Mouse (Mus musculus): ENCODE measurements at regions not wholly inside any gene's neighbourhood (a gene's known extent, or its start where the extent isn't known, plus 50 kb on each side); places are given as distances from the start of the nearest gene placed in this dataset. TPM values are rescaled to one million over a fixed set of nuclear protein-coding genes. Genes with fewer than 3 reads are reported as not detected.

DNA sequence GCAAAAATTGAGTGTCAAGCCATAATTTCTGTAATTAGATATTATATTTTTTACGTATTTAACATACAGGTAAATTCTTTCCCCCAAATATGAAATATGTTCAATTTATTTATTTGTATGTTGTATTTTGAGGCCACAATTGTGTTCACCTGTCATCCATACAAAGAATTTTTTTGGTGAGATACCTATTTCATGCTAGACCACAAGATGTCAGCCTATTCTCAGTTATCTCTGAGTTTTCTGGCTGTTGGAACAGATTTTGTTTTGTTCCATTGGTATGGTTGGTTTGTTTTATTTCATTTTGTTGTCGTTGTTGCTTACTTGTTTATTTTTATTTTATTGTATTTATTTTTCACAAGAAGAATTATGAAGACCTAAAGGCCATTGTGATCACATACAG, 70.3 kb upstream of the Sptlc3 start:
- Histone ChIP-seq H3K9ac (no peak overlapping the region), H3K27me3 (no peaks in the 10 kb centered on the region), H3K27ac (no peak overlapping the region), H3K36me3 (no peaks in the 10 kb centered on the region), H3K4me3 (no peak overlapping the region), H3K4me1 (no peaks in the 10 kb centered on the region), H3K4me2 (no peak overlapping the region), H3K9me3 (no peaks in the 10 kb centered on the region)
- WGBS, result 69% methylated on average over 2 of the region's 2 CpGs
- no peak for ATAC-seq (ENCODE audit: insufficient number of reproducible peaks, low FRiP score, low TSS enrichment, low read depth)

MicroRNA genes in the stretch of these regions (microRNA counts, 519-probe panel; counts per million panel counts)
- not detected for microRNA mmu-miR-1952

Small RNA genes lying in the stretch of these regions (microRNA-seq; reads per million reads assigned to microRNA genes)
- gene Mir1952, result not detected

Data from limb, embryonic 15.5 days (tissue).